Comparison of ENCODE assay signal across 10 mouse cellular contexts in genomic region chr14:62892771-62893641, GRCm38 (mm10). TPM values are rescaled to one million over a fixed set of nuclear protein-coding genes. Genes with fewer than 3 reads are reported as not detected.
DNase-seq lines count a peak whose midpoint lies in the region; ATAC-seq and TF ChIP-seq lines count a peak whose summit lies in the region.
"Had no signal": no experiment of that assay in that cellular context is flagged by ENCODE, and none has a peak within 500 bp of the region (broad histone marks: within the 10 kb centered on the region; RNA-seq: fewer than 3 reads in every experiment).

No protein-coding gene starts in this region.

- H3K9me3 ChIP-seq in neural tube, embryonic 15.5 days (replicated peaks) = no peaks in the 10 kb centered on the region
- H3K9me3 ChIP-seq: megakaryocyte, embryonic 14.5 days had no signal

- peak; percentile 54 for DNase-seq in gastrocnemius, adult 2 months
- DNase-seq in gastrocnemius, postnatal 4 days (ENCODE audit: low spot score in 2 of 2) = no peak
- DNase-seq in 3134 (ENCODE audit: extremely low read depth, insufficient read length, low spot score) = peak; percentile 61
- peak; percentile 82 to 87 for DNase-seq in cerebellum, postnatal 36 days
- peak; percentile 80 to 88 for DNase-seq in left cerebral cortex, adult 18-20 months (ENCODE audit: low spot score in 2 of 2)
- DNase-seq in thymus, adult 18-20 months = no peak
- no peak for DNase-seq in ovary, postnatal 10 days (ENCODE audit: low spot score)
- DNase-seq: thymus, postnatal 36 days had no signal

- no peak for TF ChIP-seq CTCF in gastrocnemius, adult 2 months (IDR thresholded peaks at IDR 0.05)

- no peaks in the 10 kb centered on the region for H3K27me3 ChIP-seq in neural tube, embryonic 15.5 days (replicated peaks)
- H3K27me3 ChIP-seq: megakaryocyte, embryonic 14.5 days had no signal

- no peak overlapping the region for H3K4me2 ChIP-seq in neural tube, embryonic 15.5 days

- H3K36me3 ChIP-seq in neural tube, embryonic 15.5 days = no peaks in the 10 kb centered on the region

- ATAC-seq in neural tube, embryonic 15.5 days (ENCODE audit: low FRiP score) = no peak

- H3K4me3 ChIP-seq in gastrocnemius, adult 2 months = no peak overlapping the region
- H3K4me3 ChIP-seq in neural tube, embryonic 15.5 days (replicated peaks) = no peak overlapping the region
- H3K4me3 ChIP-seq: megakaryocyte, embryonic 14.5 days had no signal

- no peaks in the 10 kb centered on the region for H3K4me1 ChIP-seq in neural tube, embryonic 15.5 days

- WGBS in neural tube, embryonic 15.5 days = 77% methylated on average over 8 of the region's 8 CpGs

- H3K9ac ChIP-seq in neural tube, embryonic 15.5 days (replicated peaks) = no peak overlapping the region

- H3K27ac ChIP-seq in gastrocnemius, adult 2 months = peak overlapping the region; percentile 56
- H3K27ac ChIP-seq in neural tube, embryonic 15.5 days (replicated peaks) = no peak overlapping the region

- intact Hi-C loops in gastrocnemius, adult 2 months (cut with DNase I) = no loop called here

RNA-seq across cellular contexts. Expression of gene Wdfy2, which starts 55.5 kb away (rescaled TPM):
- total RNA-seq in gastrocnemius, adult 2 months (2021) = 1 to 10 TPM; 8.0 TPM
- total RNA-seq in gastrocnemius, postnatal 4 days (2021) = 10 to 100 TPM; 12.4 to 14.0 TPM
- 10 to 100 TPM; 13.7 to 14.1 TPM for total RNA-seq in left cerebral cortex, adult 18-20 months (2021)
- polyA plus RNA-seq in neural tube, embryonic 15.5 days (2015; fragmentation: Nextera tagmentation; extraction: Ambion mirVana) = 7.0 and 7.4 TPM in 2 replicates

Comparison
In these comparisons a context has a peak if more than half of its experiments do, and no peak if none do; other contexts are left out.
1. DNase-seq: peak in gastrocnemius, adult 2 months (single experiment), 3134 (single experiment), cerebellum, postnatal 36 days (2 of 2) and left cerebral cortex, adult 18-20 months (2 of 2); none in gastrocnemius, postnatal 4 days (0 of 2), thymus, adult 18-20 months (0 of 2) and ovary, postnatal 10 days (single experiment).